Mouse (Mus musculus): ENCODE measurements around the gene Klhl23. TPM values are rescaled to one million over a fixed set of nuclear protein-coding genes. Genes with fewer than 3 reads are reported as not detected.
"Not testable (repeated sequence)": the region's sequence is repeated elsewhere in the genome, so short reads cannot be mapped to it uniquely, and the experiment has no call there.

The Klhl23 gene
- total RNA-seq (2014; fragmentation: Nextera tagmentation) (10.8 and 14.6 TPM in 2 replicates), total RNA-seq (2017) (31.5 and 33.6 TPM in 2 replicates)

DNA sequence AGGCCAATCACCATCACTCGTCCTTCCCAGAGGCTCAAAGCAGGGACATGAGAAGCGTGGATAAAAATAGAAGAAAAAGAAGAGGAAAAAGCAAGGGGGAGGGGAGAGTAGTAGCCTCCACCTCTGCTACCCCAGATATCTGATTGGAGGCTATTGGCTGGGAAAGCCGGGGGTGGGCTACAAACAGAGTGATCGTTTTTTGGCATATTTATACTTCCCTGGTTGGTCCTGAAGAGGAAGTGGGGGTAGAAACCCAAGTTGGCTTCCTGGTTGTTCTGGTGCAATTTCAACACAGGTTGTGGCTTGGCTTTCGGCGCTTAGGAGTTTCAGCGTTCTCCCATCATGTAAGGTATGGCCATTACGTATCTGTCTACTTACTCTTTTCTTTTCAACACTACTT, at the start of gene Klhl23:
Klhl23 (plus strand) TSS at position 234 of the 400 bp plus-strand sequence.
- peak; percentile 91 for ATAC-seq (replicated peaks; ENCODE audit: poor library complexity, severe bottlenecking)

GRCm38 (mm10) chr2:69773331-69773730, 48.4 kb upstream of the Klhl23 start:
- ATAC-seq (replicated peaks; ENCODE audit: poor library complexity, severe bottlenecking) = no peak

- ATAC-seq (replicated peaks; ENCODE audit: poor library complexity, severe bottlenecking) = peak; percentile 77
Observed at GRCm38 (mm10) chr2:69777985-69778835, 43.5 kb upstream of the Klhl23 start.

GRCm38 (mm10) chr2:69778836-69779177, 42.9 kb upstream of the Klhl23 start:
- peak; percentile 67 for ATAC-seq (replicated peaks; ENCODE audit: poor library complexity, severe bottlenecking)

DNA sequence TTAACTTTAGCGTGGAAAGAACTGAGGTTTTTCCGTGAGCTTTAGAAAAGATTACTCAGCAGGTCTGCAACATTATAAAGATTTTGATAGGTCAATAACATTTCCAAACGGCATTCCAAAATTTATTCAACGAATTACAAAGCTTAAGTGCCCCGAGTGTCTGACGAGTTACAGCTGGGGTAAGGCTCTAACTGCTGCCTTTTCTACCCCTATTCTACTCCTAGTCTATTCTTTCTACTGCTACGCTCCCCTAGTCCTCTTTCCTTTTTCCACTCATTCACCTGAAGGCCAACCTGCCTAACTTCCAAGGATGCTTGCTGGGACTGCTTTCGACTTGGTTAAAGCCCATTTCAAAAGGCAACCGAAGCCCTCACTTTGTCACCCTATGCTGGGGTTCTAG, 32.8 kb upstream of the Klhl23 start:
- no peak for ATAC-seq (replicated peaks; ENCODE audit: poor library complexity, severe bottlenecking)

DNA sequence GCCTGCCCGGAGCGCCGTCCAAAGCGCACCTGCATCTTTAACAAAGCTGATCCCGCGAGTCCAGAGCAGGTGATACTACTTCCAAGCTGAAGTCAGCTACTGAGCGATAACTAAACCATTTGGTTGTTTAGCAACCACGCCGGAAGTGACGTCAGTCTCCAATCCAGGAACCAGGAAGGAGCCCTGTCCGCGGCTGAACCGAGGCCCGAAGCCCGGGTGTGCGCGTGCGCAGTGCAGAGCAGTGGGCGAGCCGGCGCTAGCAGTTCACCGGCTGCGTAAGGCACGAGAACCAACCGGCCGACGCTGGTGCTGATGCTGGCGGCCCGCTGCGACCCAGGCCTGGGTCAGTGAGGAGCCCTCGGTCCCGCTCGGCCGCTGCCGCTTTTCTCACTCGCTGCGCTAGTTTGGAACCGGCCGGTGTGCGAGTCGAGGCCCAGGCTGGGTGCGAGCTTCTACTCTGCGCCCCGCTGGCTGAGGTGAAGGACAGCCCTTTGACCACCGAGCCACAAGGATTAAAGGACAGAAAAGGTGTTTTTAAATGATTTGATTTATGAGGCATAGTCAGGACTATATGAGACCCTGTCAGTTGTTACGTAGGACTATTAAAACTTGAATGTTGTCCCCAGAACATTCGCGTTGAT, 32.2 kb upstream of the Klhl23 start, which contains the start of the genes Ccdc173 and Phospho2:
Ccdc173 (minus strand) TSS at position 147 of the 641 bp plus-strand sequence.
Phospho2 (plus strand) TSS at position 195 of the 641 bp plus-strand sequence.
- ATAC-seq (replicated peaks; ENCODE audit: poor library complexity, severe bottlenecking) = peak; percentile 91

DNA sequence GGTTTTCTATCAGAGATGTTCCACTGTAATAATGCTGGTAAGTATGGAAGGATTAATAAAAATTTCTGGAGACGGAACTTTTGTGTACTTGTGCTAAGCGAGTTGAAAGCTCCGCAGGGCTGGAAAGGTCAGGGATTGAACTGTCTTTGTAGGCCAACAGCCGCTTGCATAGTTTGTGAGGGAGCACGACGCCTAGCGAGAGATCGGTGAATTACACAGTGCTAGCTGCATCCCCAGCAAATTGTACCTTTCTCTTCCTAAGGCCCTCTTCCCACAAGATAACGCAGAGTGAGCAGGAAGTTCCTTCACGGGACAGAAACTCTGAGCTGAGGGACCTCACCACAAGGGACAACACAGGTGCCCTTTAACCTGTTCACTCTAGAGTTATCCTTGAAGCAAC, 31.5 kb upstream of the Klhl23 start:
- ATAC-seq (replicated peaks; ENCODE audit: poor library complexity, severe bottlenecking) = peak; percentile 86

- ATAC-seq (replicated peaks; ENCODE audit: poor library complexity, severe bottlenecking) = no peak
Observed at GRCm38 (mm10) chr2:69790722-69791121, 31.0 kb upstream of the Klhl23 start.

- ATAC-seq (replicated peaks; ENCODE audit: poor library complexity, severe bottlenecking) = peak; percentile 99
Observed at GRCm38 (mm10) chr2:69802911-69803312, 18.8 kb upstream of the Klhl23 start.

GRCm38 (mm10) chr2:69803756-69804155, 18.0 kb upstream of the Klhl23 start:
- ATAC-seq (replicated peaks; ENCODE audit: poor library complexity, severe bottlenecking) = no peak

GRCm38 (mm10) chr2:69804663-69805062, 17.1 kb upstream of the Klhl23 start:
- ATAC-seq (replicated peaks; ENCODE audit: poor library complexity, severe bottlenecking) = not testable (repeated sequence)

DNA sequence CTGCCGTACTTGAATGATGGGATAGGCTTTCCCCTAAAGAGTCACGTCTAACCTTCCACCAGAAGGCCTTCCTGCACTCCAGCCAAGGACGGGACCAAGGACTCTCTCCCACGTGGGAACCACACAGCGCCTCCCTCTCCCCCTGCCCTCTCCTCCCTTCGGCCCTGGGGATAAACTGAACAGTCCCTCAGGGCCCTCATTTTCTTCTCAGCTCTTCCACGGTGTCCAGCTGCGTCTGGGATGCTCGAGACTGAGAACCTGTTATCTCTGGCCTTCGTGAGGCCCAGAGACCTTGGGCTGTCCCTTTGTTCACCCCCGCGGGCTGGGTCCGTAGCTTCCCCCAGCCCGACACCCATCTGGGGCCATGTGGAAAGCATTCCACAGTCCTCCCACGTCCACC, 11.6 kb upstream of the Klhl23 start:
- ATAC-seq (replicated peaks; ENCODE audit: poor library complexity, severe bottlenecking) = no peak

GRCm38 (mm10) chr2:69811349-69811748, 10.4 kb upstream of the Klhl23 start:
- not testable (repeated sequence) for ATAC-seq (replicated peaks; ENCODE audit: poor library complexity, severe bottlenecking)

DNA sequence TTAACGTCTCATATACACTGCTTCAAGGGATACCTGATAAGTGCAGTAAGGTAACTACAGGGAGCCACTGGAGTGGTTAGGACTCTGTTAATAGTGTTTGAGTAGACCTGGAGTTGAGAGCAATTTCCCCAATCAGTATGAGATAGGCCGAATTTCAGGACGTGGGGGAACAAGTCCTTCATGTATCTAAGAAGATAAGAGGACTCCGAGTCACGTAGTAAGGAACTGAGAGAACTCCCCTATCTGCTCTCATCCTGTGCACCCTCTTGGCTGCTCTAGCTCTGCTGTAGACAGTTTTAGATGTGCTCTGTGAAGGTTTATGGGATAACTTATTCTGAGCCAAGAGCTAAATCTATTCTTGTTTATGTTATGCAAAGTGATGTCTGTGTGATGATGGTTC, 5.2 kb upstream of the Klhl23 start:
- no peak for ATAC-seq (replicated peaks; ENCODE audit: poor library complexity, severe bottlenecking)

GRCm38 (mm10) chr2:69818350-69819085, 3.2 kb upstream of the Klhl23 start:
- no peak for ATAC-seq (replicated peaks; ENCODE audit: poor library complexity, severe bottlenecking)

DNA sequence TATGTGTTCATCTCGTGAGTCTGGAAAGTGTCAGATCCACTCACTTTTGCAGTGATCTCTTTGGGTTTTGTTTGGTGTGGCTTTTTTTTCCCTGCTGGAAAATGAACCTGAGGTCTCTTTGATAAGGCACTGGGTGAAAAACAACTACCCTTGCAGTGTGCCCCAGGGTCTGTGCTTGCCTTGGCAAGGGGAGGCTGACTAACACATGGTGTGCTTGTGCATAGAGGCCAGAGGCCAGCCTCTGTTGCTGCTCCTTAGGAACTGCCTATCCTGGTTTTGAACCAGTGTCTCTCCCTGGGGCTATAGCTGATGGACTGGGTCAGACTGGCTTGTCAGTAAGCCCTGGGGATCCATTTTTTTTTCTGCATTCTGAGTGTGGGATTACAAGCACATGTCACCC, 1.5 kb upstream of the Klhl23 start:
- no peak for ATAC-seq (replicated peaks; ENCODE audit: poor library complexity, severe bottlenecking)

DNA sequence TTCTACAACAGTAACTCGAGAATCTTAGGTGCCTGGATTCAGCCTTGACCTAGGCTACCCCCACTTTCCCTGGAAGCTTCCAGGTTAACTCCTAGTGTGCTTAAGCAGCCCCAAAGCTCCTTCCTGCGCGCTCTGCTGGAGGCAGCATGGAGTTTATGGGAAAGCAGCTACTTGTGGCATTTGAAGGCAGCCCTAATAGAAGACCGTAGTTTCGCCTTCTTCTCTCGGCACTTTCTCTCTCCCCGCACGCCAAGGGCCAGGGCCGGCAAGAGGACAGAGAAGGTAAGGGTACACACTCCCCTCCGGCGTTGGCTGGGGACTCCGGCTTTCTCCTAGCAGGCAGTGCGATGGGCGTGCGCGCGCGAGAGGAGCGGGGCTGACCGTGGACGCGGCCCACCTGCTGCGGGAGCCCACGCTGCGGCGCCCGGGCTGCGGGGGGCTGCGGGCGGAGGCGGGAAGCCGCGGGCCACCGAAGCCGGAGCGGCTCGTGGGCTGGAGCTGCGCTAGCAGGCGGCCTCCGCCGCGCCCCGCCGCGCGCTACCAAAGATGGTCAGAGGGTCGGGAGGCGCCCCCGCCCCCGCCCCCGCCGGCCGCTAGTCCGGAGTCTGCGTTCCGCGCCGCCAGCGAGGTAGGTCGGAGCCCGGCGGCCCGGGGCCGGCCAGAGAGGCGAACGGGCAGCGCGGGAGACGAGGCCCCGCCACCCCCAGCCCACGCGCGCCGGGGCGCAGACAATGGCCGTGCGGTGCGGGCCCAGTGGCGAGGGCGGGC, 801 bp downstream of the Klhl23 start:
- peak; percentile 33 for ATAC-seq (replicated peaks; ENCODE audit: poor library complexity, severe bottlenecking)

DNA sequence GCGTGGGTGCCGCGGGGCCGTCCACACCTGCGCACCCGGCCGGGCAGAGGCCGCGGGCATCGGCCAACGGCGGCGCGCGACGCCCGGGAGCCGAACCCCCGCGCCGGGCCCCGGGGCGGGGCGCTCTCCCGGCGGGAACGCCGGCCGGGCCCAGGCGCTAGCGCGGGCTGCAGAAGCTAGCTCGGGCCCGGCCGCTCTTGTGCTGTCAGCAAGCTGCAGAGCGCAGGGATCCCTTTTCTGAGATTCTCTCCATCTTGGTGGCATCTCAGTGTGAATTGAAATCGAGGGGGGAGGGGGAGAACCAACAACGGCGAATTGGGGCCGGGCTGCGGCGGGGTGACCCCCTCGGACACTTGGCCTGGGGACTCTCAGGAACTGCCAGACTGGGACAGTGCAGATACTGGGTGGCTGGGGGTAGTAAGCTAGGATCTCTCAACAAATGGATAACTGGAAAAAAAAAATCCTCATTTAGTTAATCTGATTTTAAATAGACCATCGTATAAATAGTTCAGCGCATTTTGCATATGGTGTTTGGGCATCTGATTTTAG, 1.5 kb downstream of the Klhl23 start:
- ATAC-seq (replicated peaks; ENCODE audit: poor library complexity, severe bottlenecking) = peak; percentile 30

- ATAC-seq (replicated peaks; ENCODE audit: poor library complexity, severe bottlenecking) = no peak
Observed at GRCm38 (mm10) chr2:69825898-69826297, 4.2 kb downstream of the Klhl23 start.

DNA sequence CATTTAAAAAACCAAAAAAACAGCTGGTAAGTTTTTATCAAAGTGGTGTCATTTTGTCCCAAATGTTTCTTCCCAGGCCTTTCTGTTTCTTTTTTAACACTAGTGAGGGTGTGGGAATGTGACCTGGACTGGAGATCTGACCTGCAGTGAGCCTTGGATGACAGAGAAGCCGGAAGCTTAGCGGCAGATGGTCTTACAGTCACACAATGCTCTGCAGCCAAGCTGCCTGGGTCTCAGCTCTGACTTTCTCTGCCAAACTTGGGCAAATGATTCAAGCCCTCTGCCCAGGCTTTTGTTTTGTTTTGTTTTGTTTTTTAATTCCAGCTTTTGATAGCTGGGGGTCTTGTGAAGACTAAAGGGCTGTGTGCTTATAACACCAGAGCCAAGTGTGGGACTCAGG, 4.6 kb downstream of the Klhl23 start:
- no peak for ATAC-seq (replicated peaks; ENCODE audit: poor library complexity, severe bottlenecking)

Data from granulocyte monocyte progenitor cell, adult 5-6 weeks (primary cell).